Mouse (Mus musculus) midbrain, embryonic 10.5 days (tissue): ENCODE measurements at regions not wholly inside any gene's neighbourhood (a gene's known extent, or its start where the extent isn't known, plus 50 kb on each side); places are given as distances from the start of the nearest gene placed in this dataset.

ENCODE experiments used
- DNase-seq: peaks from one replicate; pipeline ENCODE4 v3.0.0-alpha.2; 2017; ENCODE audit warnings: low spot score
- H3K27ac ChIP-seq: fragments of 300-500 bp; sonication (generic); replicated peaks from 2 replicates; pipeline ENCODE4 v1.5.1; 2016; ENCODE audit warnings: mild to moderate bottlenecking
- H3K27me3 ChIP-seq: fragments of 300-500 bp; sonication (generic); 2 replicates; pipeline ENCODE4 v1.6.1; 2016; ENCODE audit warnings: low read depth, mild to moderate bottlenecking; ENCODE audit not compliant: poor library complexity, severe bottlenecking
- H3K36me3 ChIP-seq: fragments of 300-500 bp; sonication (generic); 2 replicates; pipeline ENCODE4 v1.6.1; 2016; ENCODE audit warnings: mild to moderate bottlenecking, moderate library complexity
- H3K4me1 ChIP-seq: fragments of 300-500 bp; sonication (generic); 2 replicates; pipeline ENCODE4 v1.6.1; 2016
- H3K4me3 ChIP-seq: fragments of 300-500 bp; sonication (generic); 2 replicates; pipeline ENCODE4 v1.5.1; 2016; ENCODE audit warnings: mild to moderate bottlenecking, moderate library complexity
- H3K9me3 ChIP-seq: fragments of 300-500 bp; sonication (generic); replicated peaks from 2 replicates; pipeline ENCODE4 v1.6.1; 2016; ENCODE audit warnings: mild to moderate bottlenecking
- WGBS: fragments of 180-500 bp; shearing (Covaris S2); methylation state at CpG from one replicate; pipeline ENCODE4 v1.1.7; 2016; 5-methylcytosine and 5-hydroxymethylcytosine counted together

- Histone ChIP-seq H3K27me3 (no peaks in the 10 kb centered on the region), H3K4me1 (0 out of 2 replicates have a peak, but pooled peaks cover 5% of the 10 kb centered on the region), H3K9me3 (no peaks in the 10 kb centered on the region), H3K27ac (no peak overlapping the region; the same call in 1 of the 2 replicates), H3K4me3 (no peak overlapping the region), H3K36me3 (no peaks in the 10 kb centered on the region)
- no peak for DNase-seq
These were observed 347.4 kb downstream of the Gm43517 start for GRCm38 (mm10) chr12:49732351-49732750.

GRCm38 (mm10) chr12:49737100-49737499 is 352.1 kb downstream of the Gm43517 start:
- no peak for DNase-seq
- Histone ChIP-seq H3K36me3 (no peaks in the 10 kb centered on the region), H3K4me3 (no peak overlapping the region), H3K27me3 (no peaks in the 10 kb centered on the region), H3K4me1 (0 out of 2 replicates have a peak, but pooled peaks cover 5% of the 10 kb centered on the region), H3K27ac (no peak overlapping the region), H3K9me3 (no peaks in the 10 kb centered on the region)
- WGBS = 92% methylated on average over 4 of the region's 4 CpGs

GRCm38 (mm10) chr12:49739960-49740740 is 355.2 kb downstream of the Gm43517 start:
- Histone ChIP-seq H3K9me3 (no peaks in the 10 kb centered on the region), H3K27ac (no peak overlapping the region), H3K27me3 (no peaks in the 10 kb centered on the region), H3K4me3 (no peak overlapping the region), H3K36me3 (no peaks in the 10 kb centered on the region), H3K4me1 (no peaks in the 10 kb centered on the region)
- 87% methylated on average over 12 of the region's 12 CpGs for WGBS
- no peak for DNase-seq

- 93% methylated on average over 2 of the region's 2 CpGs for WGBS
- Histone ChIP-seq H3K9me3 (no peaks in the 10 kb centered on the region), H3K27ac (no peak overlapping the region), H3K4me3 (no peak overlapping the region), H3K27me3 (no peaks in the 10 kb centered on the region), H3K36me3 (no peaks in the 10 kb centered on the region), H3K4me1 (no peaks in the 10 kb centered on the region)
- DNase-seq = no peak
These were observed 358.4 kb downstream of the Gm43517 start for GRCm38 (mm10) chr12:49743402-49743801.

GRCm38 (mm10) chr12:49747081-49747480 is 362.1 kb downstream of the Gm43517 start:
- Histone ChIP-seq H3K4me1 (no peaks in the 10 kb centered on the region), H3K36me3 (no peaks in the 10 kb centered on the region), H3K4me3 (no peak overlapping the region), H3K27me3 (no peaks in the 10 kb centered on the region), H3K27ac (no peak overlapping the region), H3K9me3 (no peaks in the 10 kb centered on the region)
- WGBS = 91% methylated on average over 2 of the region's 2 CpGs
- no peak for DNase-seq

GRCm38 (mm10) chr12:49758391-49758790 is 373.4 kb downstream of the Gm43517 start:
- 88% methylated on average over 4 of the region's 4 CpGs for WGBS
- no peak overlapping the region for H3K27ac ChIP-seq
- no peaks in the 10 kb centered on the region for H3K36me3 ChIP-seq
- no peaks in the 10 kb centered on the region for H3K27me3 ChIP-seq
- H3K4me1 ChIP-seq = no peaks in the 10 kb centered on the region
- DNase-seq = no peak
- no peak overlapping the region for H3K4me3 ChIP-seq
- no peaks in the 10 kb centered on the region for H3K9me3 ChIP-seq

GRCm38 (mm10) chr12:49764541-49764940 is 379.6 kb downstream of the Gm43517 start:
- H3K27me3 ChIP-seq = no peaks in the 10 kb centered on the region
- H3K36me3 ChIP-seq = no peaks in the 10 kb centered on the region
- no peak overlapping the region for H3K4me3 ChIP-seq
- no peak for DNase-seq
- H3K4me1 ChIP-seq = no peaks in the 10 kb centered on the region
- H3K9me3 ChIP-seq = no peaks in the 10 kb centered on the region
- H3K27ac ChIP-seq = no peak overlapping the region
- 85% methylated on average over 2 of the region's 2 CpGs for WGBS

- DNase-seq = no peak
- Histone ChIP-seq H3K4me3 (no peak overlapping the region), H3K4me1 (no peaks in the 10 kb centered on the region), H3K9me3 (no peaks in the 10 kb centered on the region), H3K27ac (no peak overlapping the region), H3K36me3 (no peaks in the 10 kb centered on the region), H3K27me3 (no peaks in the 10 kb centered on the region)
- WGBS = 82% methylated on average over 1 of the region's 1 CpGs
These were observed 423.4 kb downstream of the Gm43517 start for GRCm38 (mm10) chr12:49808341-49808740.

GRCm38 (mm10) chr12:49814653-49815052 is 429.7 kb downstream of the Gm43517 start:
- Histone ChIP-seq H3K4me3 (no peak overlapping the region), H3K9me3 (no peaks in the 10 kb centered on the region), H3K4me1 (peaks cover 7% of the 10 kb centered on the region), H3K27ac (no peak overlapping the region), H3K36me3 (no peaks in the 10 kb centered on the region), H3K27me3 (no peaks in the 10 kb centered on the region)
- DNase-seq = peak; percentile 13
- 28% methylated on average over 3 of the region's 3 CpGs for WGBS

- H3K4me1 ChIP-seq = no peaks in the 10 kb centered on the region
- no peaks in the 10 kb centered on the region for H3K27me3 ChIP-seq
- no peak for DNase-seq
- no peak overlapping the region for H3K4me3 ChIP-seq
- no peaks in the 10 kb centered on the region for H3K9me3 ChIP-seq
- no peaks in the 10 kb centered on the region for H3K36me3 ChIP-seq
- no peak overlapping the region for H3K27ac ChIP-seq
- WGBS = 94% methylated on average over 3 of the region's 3 CpGs
These were observed 442.8 kb downstream of the Gm43517 start for GRCm38 (mm10) chr12:49827769-49828168.

- Histone ChIP-seq H3K36me3 (no peaks in the 10 kb centered on the region), H3K27me3 (no peaks in the 10 kb centered on the region), H3K27ac (no peak overlapping the region), H3K4me3 (no peak overlapping the region), H3K4me1 (no peaks in the 10 kb centered on the region), H3K9me3 (no peaks in the 10 kb centered on the region)
- 88% methylated on average over 4 of the region's 4 CpGs for WGBS
- no peak for DNase-seq
These were observed 443.6 kb downstream of the Gm43517 start for GRCm38 (mm10) chr12:49828553-49828952.

- Histone ChIP-seq H3K9me3 (no peaks in the 10 kb centered on the region), H3K4me3 (no peak overlapping the region), H3K36me3 (no peaks in the 10 kb centered on the region), H3K27me3 (no peaks in the 10 kb centered on the region), H3K4me1 (no peaks in the 10 kb centered on the region), H3K27ac (no peak overlapping the region)
- WGBS = 90% methylated on average over 4 of the region's 4 CpGs
- no peak for DNase-seq
These were observed 445.7 kb downstream of the Gm43517 start for GRCm38 (mm10) chr12:49830665-49831064.

- Histone ChIP-seq H3K4me3 (no peak overlapping the region), H3K27me3 (no peaks in the 10 kb centered on the region), H3K9me3 (no peaks in the 10 kb centered on the region), H3K4me1 (no peaks in the 10 kb centered on the region), H3K36me3 (no peaks in the 10 kb centered on the region), H3K27ac (no peak overlapping the region)
- 65% methylated on average over 3 of the region's 3 CpGs for WGBS
- no peak for DNase-seq
These were observed 447.3 kb downstream of the Gm43517 start for GRCm38 (mm10) chr12:49832118-49832847.
